Mouse (Mus musculus) lung, postnatal 14 days (tissue): ENCODE measurements around the gene Irf6.

ENCODE experiments used
- DNase-seq: peaks from one replicate; pipeline ENCODE4 v3.0.0; 2021

Irf6 gene

GRCm38 (mm10) chr1:193152872-193153271 lies at the start of gene Irf6:
Gene Irf6 (plus strand): TSS chr1:193153111.
- peak; percentile 72 for DNase-seq

GRCm38 (mm10) chr1:193112093-193112492 lies 40.8 kb upstream of the Irf6 start:
- DNase-seq: no peak

DNA sequence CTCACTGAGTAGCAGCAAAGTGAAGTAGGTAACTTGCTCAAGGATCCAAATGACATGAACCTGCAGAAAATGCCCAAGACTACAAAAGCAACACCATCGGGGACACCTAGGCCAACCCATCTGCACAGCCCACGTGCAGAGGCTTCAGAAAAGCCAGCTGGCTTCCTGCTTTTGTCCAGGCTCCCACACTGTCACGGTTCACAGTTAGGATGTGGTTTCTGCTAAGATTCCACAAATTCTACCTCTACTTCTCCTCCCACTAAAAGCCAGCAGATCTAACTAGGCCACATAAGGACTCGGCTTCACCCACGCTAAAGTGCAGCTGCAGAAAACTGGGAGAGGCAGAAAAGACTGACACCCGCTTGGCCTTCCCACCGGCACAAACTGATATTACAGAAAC lies 30.1 kb upstream of the Irf6 start:
- no peak for DNase-seq

DNA sequence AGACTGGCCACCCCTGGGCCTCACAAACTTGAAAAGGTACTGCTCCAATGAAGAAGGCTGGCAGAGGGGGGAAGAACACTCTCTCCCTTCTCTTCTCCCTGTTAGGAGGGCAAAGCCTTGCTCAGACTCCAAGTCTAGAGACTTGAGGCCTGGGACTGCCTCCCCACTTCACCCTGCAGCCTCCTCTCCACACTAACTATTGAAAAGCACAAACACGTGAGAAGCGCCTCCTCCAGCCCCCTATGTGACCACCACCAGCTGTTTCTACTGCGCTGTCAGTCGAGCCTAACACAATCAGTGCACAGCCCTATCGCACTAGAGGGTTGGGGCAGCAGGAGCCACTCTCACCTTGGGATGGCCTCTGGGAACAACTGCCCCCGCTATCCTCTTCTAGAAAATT lies 29.6 kb upstream of the Irf6 start:
- no peak for DNase-seq

GRCm38 (mm10) chr1:193125835-193126234 lies 27.1 kb upstream of the Irf6 start:
- no peak for DNase-seq

GRCm38 (mm10) chr1:193128055-193128454 lies 24.9 kb upstream of the Irf6 start:
- no peak for DNase-seq

DNA sequence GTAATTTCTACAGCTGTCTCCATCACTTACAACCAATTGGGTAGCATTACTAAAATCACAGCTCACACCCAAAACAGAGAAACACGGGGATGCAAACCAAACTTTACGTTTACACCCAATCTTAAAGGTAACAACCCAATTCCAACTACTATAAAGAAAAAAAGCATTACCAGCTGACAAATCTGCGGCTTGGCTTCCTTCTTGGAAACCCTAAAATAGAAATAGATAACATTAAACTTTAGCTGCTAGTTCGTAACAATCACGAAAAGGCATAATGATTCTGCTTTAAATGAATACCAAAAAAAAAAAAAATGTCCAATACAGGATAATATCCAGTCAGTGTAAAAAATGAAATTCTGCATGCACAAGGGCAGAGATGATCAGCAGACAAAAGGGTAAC lies 23.6 kb upstream of the Irf6 start:
- no peak for DNase-seq

DNA sequence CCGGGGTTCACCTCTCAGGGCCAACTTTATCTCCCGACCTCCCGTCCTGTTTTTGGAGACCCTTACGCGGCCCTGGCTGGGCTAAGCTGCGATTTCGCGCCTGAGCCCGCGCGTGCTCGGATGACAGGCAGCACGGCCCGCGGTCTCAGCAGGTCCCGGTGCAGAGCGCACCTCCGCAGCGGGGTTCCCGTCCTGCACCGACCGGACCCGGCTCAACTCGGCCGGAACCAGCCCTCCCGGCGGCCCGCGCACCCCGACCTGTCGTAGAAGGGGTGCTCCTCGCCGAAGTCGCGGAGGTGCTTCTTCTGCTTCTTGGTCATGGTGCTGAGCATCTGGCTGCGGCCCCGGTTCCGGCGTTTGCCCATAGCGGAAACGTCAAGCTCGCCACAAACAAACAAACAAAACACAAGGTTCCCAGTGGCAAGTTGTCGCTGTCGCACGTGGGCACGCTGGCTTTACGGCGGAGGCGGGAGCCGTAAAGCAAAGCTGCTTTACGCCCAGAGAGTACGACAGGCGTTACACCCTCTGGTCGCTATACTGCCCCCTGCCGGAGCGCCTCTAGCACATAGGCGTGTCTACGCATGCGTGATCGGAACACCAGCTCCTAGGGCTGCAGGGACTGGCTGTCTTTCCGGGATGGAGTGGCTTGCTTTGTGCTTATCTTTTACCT lies 23.0 kb upstream of the Irf6 start, which contains the start of gene Diexf:
TSS of gene Diexf (minus strand) at position 487 of the 670 bp plus-strand sequence.
- DNase-seq: peak; percentile 99

- no peak for DNase-seq
These were observed 22.5 kb upstream of the Irf6 start for GRCm38 (mm10) chr1:193130456-193130825.

DNA sequence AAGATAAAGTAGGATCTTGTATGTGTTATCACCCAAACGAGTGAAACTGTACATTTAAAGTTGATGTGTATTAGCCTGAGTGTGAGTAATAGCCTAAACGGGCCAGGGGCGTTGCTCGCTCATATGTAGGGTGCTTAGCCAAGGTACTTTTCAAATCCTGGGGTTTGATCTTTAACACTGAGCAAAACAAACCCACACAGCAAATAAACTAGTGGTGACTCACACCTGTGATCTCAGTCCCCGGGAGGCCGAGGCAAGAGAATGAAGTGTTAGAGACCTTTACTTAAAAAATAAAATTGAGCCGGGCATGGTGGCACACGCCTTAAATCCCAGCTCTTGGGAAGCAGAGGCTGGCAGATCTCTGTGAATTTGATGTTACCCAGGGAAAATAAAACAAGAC lies 22.1 kb upstream of the Irf6 start:
- no peak for DNase-seq

DNA sequence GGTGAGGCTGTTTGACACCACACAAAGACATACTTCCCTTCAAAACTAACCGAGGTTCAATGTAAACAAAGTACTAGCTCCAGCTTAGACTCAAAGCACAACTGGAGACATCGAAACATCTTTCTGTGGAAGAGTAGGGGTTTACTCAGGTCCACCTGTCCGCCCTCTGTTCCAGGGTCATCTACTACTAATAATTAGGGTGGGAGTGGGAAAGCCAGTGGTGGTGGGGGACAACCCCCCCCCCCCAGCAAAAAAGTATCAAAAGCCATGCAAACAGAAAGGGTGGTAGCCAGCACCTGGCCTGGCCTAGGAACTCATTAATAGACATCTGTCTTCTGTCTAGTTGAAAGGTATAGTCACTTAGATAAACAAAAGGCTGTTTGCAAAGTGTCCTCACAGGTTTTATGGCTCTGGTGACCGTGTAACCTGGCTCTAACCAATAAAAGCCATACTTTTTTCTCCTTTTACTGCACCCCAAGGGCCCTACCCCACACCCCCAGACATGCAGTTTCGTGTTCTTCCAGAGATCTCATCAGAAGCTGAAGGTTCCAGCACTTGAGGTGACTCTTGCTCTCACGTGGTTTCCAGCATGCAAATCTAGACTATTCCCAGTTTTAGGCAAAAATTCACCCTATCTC lies 21.5 kb upstream of the Irf6 start:
- no peak for DNase-seq

DNA sequence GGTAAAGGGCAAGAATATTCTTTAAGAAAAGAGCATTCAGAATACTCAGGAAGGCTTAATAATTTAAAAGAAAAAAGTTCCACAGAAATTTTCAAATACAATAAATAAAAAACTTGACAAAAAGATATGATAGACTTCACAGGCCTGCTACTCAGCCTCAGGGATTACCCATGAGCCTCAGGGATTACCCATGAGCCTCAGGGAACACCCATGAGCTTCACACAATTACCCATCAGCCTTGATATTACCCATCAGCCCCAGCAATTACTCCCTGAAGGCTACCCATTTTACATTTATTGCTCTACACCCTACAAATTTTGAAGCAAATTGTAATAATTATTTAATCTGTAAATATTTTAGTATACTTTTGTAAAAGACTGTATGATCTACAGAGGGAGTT lies 20.5 kb upstream of the Irf6 start:
- DNase-seq: no peak

DNA sequence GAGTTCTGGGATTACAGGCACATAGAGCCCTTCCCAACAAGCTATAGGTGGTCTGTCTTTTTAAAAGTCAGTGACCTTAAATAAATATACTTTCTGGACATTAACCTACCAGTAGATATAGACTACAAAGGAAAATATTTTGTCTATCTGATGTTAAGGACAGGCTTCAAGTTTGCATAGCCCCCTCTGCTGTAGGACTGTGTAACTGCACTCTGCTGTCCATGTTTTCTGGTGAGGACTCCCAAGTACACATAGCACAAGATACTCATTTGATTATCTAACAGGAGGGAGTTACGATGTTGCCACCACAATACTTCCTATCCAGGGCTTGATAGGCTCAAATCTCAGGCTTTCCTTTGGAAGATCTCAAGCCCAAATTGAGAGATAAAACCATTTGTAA lies 19.2 kb upstream of the Irf6 start:
- DNase-seq: no peak

- DNase-seq: no peak
These were observed 14.8 kb upstream of the Irf6 start for GRCm38 (mm10) chr1:193138087-193138486.

GRCm38 (mm10) chr1:193138669-193139068 lies 14.2 kb upstream of the Irf6 start:
- no peak for DNase-seq

DNA sequence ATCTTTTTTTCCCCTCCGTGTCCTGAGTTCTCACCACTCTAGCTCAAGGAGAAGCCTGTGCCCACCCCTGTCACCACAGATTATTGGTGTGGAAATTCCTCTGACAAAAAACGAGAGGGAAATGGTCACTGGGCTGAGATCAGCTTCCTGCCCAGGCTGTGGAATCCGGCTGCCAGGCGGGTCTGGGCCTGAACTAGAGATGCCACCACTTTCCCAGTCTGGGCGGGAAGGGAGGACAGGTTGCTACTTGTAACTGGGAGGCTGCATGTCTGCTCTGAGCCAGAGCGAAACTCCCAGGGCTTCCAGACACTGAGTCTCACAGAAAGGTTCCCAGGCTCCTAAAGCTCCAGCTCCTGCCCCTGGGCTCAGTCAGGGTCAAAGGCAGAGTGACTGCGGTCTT lies 11.8 kb upstream of the Irf6 start:
- no peak for DNase-seq

DNA sequence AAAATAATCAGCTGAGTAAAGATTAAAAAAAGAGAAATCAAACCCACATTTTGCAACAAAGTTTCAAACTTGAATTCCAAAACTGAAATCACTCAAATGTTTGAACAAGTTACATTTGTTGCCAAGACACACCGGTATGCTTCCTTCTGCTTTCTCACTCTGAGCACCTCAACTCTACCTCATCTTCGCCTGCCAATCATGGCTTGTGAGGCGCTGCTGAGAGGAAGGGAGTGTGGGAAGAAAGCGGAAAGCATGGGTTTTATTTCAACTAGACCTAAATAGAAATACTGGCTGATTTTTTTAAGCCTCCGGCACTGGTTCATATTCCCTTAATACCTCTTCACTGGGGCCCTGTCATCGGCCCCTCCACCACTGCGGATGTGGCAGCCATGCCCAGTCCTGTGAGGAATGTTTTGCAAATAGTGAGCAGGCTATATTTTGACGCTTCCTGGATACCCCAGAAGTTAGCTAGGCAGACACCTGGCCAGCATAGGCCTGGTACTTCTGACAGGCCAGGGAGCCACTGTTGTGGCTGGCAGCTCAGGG lies 10.3 kb upstream of the Irf6 start:
- no peak for DNase-seq

DNA sequence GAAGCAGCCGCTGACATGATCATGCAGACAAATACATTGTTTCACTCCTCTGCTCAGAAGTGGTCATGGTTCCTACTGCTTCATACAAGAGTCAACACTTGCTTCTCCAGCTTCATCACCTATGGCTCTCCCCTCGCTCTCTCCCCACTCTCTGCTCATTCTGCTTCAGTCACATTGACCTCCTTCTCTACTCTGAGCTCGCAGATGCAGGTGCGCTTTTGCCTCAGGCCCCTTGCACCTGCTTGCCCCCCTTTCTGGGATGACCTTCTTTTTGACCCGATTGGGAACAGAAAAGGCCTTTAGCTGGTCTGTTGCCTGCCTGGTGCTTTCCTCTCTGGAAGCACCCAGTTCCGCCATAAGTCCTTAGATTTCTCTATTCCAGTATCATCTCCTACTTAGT lies 8.4 kb upstream of the Irf6 start:
- no peak for DNase-seq

DNA sequence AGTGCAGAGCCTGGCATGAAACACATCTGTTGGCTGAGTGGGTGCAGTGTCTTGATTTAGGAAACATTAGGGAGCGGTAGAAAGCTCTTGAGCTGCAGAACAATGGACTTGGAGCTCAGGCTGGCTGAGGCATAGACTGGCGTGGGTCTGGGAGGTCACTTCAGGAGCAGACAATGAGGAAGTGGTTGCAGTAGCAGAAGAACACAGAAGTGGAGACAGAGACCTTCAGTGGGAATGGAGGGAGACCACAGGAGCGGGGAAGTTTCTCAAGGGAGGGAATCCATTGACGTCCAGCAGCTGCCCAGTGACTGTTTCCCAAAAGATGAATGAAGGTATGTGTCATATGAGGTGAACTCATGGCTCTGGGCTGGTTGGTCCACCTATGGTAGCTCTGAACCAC lies 7.8 kb upstream of the Irf6 start:
- no peak for DNase-seq

GRCm38 (mm10) chr1:193146416-193146815 lies 6.5 kb upstream of the Irf6 start:
- DNase-seq: no peak

DNA sequence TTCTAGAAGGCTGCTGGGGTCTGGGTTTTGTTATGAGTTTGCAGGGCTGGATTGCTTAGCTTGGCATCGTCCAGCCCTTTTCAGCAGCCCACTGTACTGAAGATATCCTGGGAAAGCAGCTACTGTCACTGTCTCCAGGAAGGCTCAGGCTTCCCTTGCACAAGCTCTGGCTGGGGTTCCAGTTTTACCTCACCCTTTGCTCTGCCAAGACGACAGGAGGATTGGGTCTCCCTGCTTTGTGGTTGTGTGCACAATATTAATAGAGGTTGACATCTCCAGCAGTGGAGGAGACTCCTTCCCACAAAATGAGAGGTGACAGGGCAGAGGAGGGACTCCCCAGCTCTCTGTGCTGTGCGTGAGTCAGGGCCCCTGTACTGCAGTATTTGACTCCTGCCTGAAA lies 3.7 kb upstream of the Irf6 start:
- DNase-seq: no peak

- no peak for DNase-seq
These were observed 1.8 kb upstream of the Irf6 start for GRCm38 (mm10) chr1:193151134-193151533.

DNA sequence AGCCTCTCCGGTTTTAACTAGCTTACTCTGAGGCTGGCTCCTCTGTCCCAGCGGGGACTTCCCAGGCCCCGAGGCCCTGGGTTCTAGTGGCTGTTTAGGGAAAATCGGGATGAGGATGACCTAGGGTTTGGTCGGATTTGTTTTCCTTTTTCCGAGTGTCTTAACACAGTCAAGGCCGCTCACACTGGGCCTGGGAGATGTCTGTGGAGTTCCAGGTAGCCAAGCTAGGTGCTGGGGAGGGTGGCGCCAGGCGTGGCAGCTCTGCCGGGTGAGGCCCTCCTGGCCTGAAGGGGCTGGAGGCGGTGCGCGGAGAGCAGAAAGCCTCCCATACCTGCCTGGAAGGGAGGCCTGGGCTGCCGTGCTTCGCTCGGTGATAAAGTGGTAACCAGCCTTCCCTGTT lies 650 bp downstream of the Irf6 start:
- DNase-seq: peak; percentile 35

DNA sequence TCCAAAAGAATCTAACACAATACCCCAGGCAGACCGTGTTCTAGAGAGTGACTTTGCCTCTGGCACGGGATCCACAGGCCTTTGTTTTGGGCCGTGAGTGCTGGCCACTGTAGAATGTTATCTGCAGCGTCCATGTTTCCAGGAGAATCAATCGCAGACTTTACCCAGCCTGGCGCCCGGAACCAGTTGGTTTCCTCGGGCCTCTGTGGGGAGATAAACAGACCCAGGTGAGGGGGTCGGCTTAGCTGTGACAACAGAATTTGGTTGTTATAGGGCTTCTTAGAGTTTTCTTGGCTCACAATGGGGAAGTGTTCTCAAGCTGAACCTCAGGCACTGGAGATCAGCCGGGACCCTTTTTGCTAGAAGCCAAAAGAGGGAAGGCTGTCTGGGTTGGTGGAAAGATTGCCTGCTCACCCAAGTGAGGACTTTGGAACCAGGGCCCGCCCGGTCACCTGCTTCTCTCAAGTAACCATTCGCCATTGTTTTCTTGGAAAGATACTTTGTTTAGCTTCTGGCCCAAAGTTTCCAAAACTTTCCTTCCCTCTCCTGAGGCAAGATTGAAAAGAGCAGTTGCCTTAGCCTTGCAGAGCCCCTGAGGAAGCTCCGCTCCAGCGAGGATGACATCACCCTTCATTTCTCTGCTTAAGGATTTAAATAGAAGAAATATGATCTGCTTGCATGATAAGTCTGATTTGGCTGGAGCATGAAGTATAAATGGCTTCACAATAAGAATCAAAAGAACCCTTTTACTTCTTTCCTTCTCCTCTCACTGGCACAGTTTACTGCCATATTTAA lies 3.6 kb downstream of the Irf6 start:
- no peak for DNase-seq
